Mouse (Mus musculus): ENCODE measurements around the gene Hcar1. TPM values are rescaled to one million over a fixed set of nuclear protein-coding genes. Genes with fewer than 3 reads are reported as not detected.

Gene Hcar1
- total and polyA plus RNA-seq, 3 experiments = 0.22 TPM; not detected in 2

GRCm38 (mm10) chr5:123827659-123828091 is 52.1 kb downstream of the Hcar1 start:
- Histone ChIP-seq H3K27me3 (ENCODE audit: insufficient read depth, low read length) (no peaks in the 10 kb centered on the region), H3K36me3 (replicated peaks) (peaks cover 25% of the 10 kb centered on the region), H3K4me1 (ENCODE audit: insufficient read depth, low read depth, low read length) (no peaks in the 10 kb centered on the region), H3K9me3 (replicated peaks) (no peaks in the 10 kb centered on the region), H3K4me3 (ENCODE audit: low read depth, low read length) (no peak overlapping the region)
- TF ChIP-seq POLR2AphosphoS5 (IDR thresholded peaks at IDR 0.05; ENCODE audit: insufficient replicate concordance, low read depth, low read length) (no peak), TAL1 (conservative IDR thresholded peaks at IDR 0.05; ENCODE audit: low read depth, low read length) (no peak), GATA1 (IDR thresholded peaks at IDR 0.05; ENCODE audit: borderline replicate concordance, low read length) (no peak), CTCF (IDR thresholded peaks at IDR 0.05; ENCODE audit: low read depth, low read length) (no peak), GATA2 (IDR thresholded peaks at IDR 0.05; ENCODE audit: borderline replicate concordance, low read depth, low read length) (no peak)
- no peak for ATAC-seq (ENCODE audit: extremely low read depth, insufficient number of reproducible peaks, low FRiP score, poor library complexity, severe bottlenecking)
- no peak for DNase-seq (ENCODE audit: low spot score)

Other genes starting within 250 kb of the Hcar1 start
- gene Clip1, start 195.4 kb downstream of the Hcar1 start, total RNA-seq (2014; fragmentation: Nextera tagmentation) = 59.1 and 75.4 TPM in 2 replicates
- gene Clip1, start 195.4 kb downstream of the Hcar1 start, total RNA-seq (2017) = 47.8 and 49.1 TPM in 2 replicates
- 12.0 and 12.9 TPM in 2 replicates for gene Clip1, start 195.4 kb downstream of the Hcar1 start, polyA plus RNA-seq (2012)
- 68.2 and 93.6 TPM in 2 replicates for gene Zcchc8, start 158.9 kb downstream of the Hcar1 start, total RNA-seq (2014; fragmentation: Nextera tagmentation)
- gene Zcchc8, start 158.9 kb downstream of the Hcar1 start, total RNA-seq (2017) = 33.3 and 41.4 TPM in 2 replicates
- gene Zcchc8, start 158.9 kb downstream of the Hcar1 start, polyA plus RNA-seq (2012) = 55.2 and 79.4 TPM in 2 replicates
- gene Rsrc2, start 130.6 kb downstream of the Hcar1 start, total RNA-seq (2014; fragmentation: Nextera tagmentation) = 141 and 148 TPM in 2 replicates
- gene Rsrc2, start 130.6 kb downstream of the Hcar1 start, total RNA-seq (2017) = 130 and 151 TPM in 2 replicates
- gene Rsrc2, start 130.6 kb downstream of the Hcar1 start, polyA plus RNA-seq (2012) = 8.2 and 18.3 TPM in 2 replicates
- gene Kntc1, start 130.3 kb downstream of the Hcar1 start, total RNA-seq (2014; fragmentation: Nextera tagmentation) = 100 and 117 TPM in 2 replicates
- gene Kntc1, start 130.3 kb downstream of the Hcar1 start, total RNA-seq (2017) = 61.9 and 68.0 TPM in 2 replicates
- 3.2 and 3.8 TPM in 2 replicates for gene Kntc1, start 130.3 kb downstream of the Hcar1 start, polyA plus RNA-seq (2012)
- not detected in 2 replicates for gene Hcar2, start 14.5 kb downstream of the Hcar1 start, total RNA-seq (2014; fragmentation: Nextera tagmentation)
- 0.12 and 0.22 TPM in 2 replicates for gene Hcar2, start 14.5 kb downstream of the Hcar1 start, total RNA-seq (2017)
- gene Hcar2, start 14.5 kb downstream of the Hcar1 start, polyA plus RNA-seq (2012) = not detected in 2 replicates
- gene Denr, start 27.2 kb upstream of the Hcar1 start, total RNA-seq (2014; fragmentation: Nextera tagmentation) = 54.0 and 97.5 TPM in 2 replicates
- gene Denr, start 27.2 kb upstream of the Hcar1 start, total RNA-seq (2017) = 39.7 and 51.7 TPM in 2 replicates
- 150 and 207 TPM in 2 replicates for gene Denr, start 27.2 kb upstream of the Hcar1 start, polyA plus RNA-seq (2012)
- gene Gm43518, start 47.4 kb upstream of the Hcar1 start, total RNA-seq (2014; fragmentation: Nextera tagmentation) = 1.6 TPM in 1 of 2 replicates, not detected in the other
- gene Gm43518, start 47.4 kb upstream of the Hcar1 start, total RNA-seq (2017) = 0.27 and 1.5 TPM in 2 replicates
- gene Gm43518, start 47.4 kb upstream of the Hcar1 start, polyA plus RNA-seq (2012) = not detected in 2 replicates
- 2.8 and 9.4 TPM in 2 replicates for gene Ccdc62, start 50.7 kb upstream of the Hcar1 start, total RNA-seq (2014; fragmentation: Nextera tagmentation)
- gene Ccdc62, start 50.7 kb upstream of the Hcar1 start, total RNA-seq (2017) = 3.0 and 3.9 TPM in 2 replicates
- gene Ccdc62, start 50.7 kb upstream of the Hcar1 start, polyA plus RNA-seq (2012) = 5.0 and 5.6 TPM in 2 replicates
- 14.2 and 21.7 TPM in 2 replicates for gene Hip1r, start 93.6 kb upstream of the Hcar1 start, total RNA-seq (2014; fragmentation: Nextera tagmentation)
- gene Hip1r, start 93.6 kb upstream of the Hcar1 start, total RNA-seq (2017) = 5.6 and 7.9 TPM in 2 replicates
- gene Hip1r, start 93.6 kb upstream of the Hcar1 start, polyA plus RNA-seq (2012) = 14.9 and 16.5 TPM in 2 replicates
- 55.7 and 64.1 TPM in 2 replicates for gene Vps37b, start 152.2 kb upstream of the Hcar1 start, total RNA-seq (2014; fragmentation: Nextera tagmentation)
- 26.2 and 27.5 TPM in 2 replicates for gene Vps37b, start 152.2 kb upstream of the Hcar1 start, total RNA-seq (2017)
- 135 and 192 TPM in 2 replicates for gene Vps37b, start 152.2 kb upstream of the Hcar1 start, polyA plus RNA-seq (2012)
- 0.75 TPM in 1 of 2 replicates, not detected in the other for gene Abcb9, start 215.8 kb upstream of the Hcar1 start, total RNA-seq (2014; fragmentation: Nextera tagmentation)
- 0.60 and 1.0 TPM in 2 replicates for gene Abcb9, start 215.8 kb upstream of the Hcar1 start, total RNA-seq (2017)
- 0.62 and 0.66 TPM in 2 replicates for gene Abcb9, start 215.8 kb upstream of the Hcar1 start, polyA plus RNA-seq (2012)
- 7.2 and 28.1 TPM in 2 replicates for gene Ogfod2, start 232.3 kb upstream of the Hcar1 start, total RNA-seq (2014; fragmentation: Nextera tagmentation)
- gene Ogfod2, start 232.3 kb upstream of the Hcar1 start, total RNA-seq (2017) = 14.9 and 15.4 TPM in 2 replicates
- gene Ogfod2, start 232.3 kb upstream of the Hcar1 start, polyA plus RNA-seq (2012) = 60.2 and 73.8 TPM in 2 replicates
- 27.3 and 31.4 TPM in 2 replicates for gene Arl6ip4, start 236.1 kb upstream of the Hcar1 start, total RNA-seq (2014; fragmentation: Nextera tagmentation)
- 65.6 and 75.7 TPM in 2 replicates for gene Arl6ip4, start 236.1 kb upstream of the Hcar1 start, total RNA-seq (2017)
- gene Arl6ip4, start 236.1 kb upstream of the Hcar1 start, polyA plus RNA-seq (2012) = 75.4 and 76.9 TPM in 2 replicates

All from G1E (cell line).